Mouse (Mus musculus) forebrain, embryonic 15.5 days (tissue): ENCODE results near the gene Tbl1x. TPM values are rescaled to one million over a fixed set of nuclear protein-coding genes. Genes with fewer than 3 reads are reported as not detected.
A peak's percentile ranks its signal among the peaks of the same experiment; 100 is the strongest.
"Not testable (repeated sequence)": the region's sequence is repeated elsewhere in the genome, so short reads cannot be mapped to it uniquely, and the experiment has no call there.

ENCODE experiments used
- ATAC-seq: fragments of 200-750 bp; cut with Nextera tagmentation; replicated peaks from 2 replicates; pipeline ENCODE4 v1.8.0; 2017; ENCODE audit warnings: mild to moderate bottlenecking, moderate TSS enrichment, moderate library complexity
- H3K27ac ChIP-seq: fragments of 300-500 bp; sonication (generic); replicated peaks from 2 replicates; pipeline ENCODE4 v1.5.1; 2015; ENCODE audit warnings: mild to moderate bottlenecking, inconsistent platforms
- H3K27me3 ChIP-seq: fragments of 300-500 bp; sonication (generic); 2 replicates; pipeline ENCODE4 v1.6.1; 2015; ENCODE audit warnings: inconsistent platforms
- H3K36me3 ChIP-seq: fragments of 300-500 bp; sonication (generic); 2 replicates; pipeline ENCODE4 v1.6.1; 2015; ENCODE audit warnings: mild to moderate bottlenecking, inconsistent platforms
- H3K4me1 ChIP-seq: fragments of 300-500 bp; sonication (generic); 2 replicates; pipeline ENCODE4 v1.6.1; 2015; ENCODE audit warnings: inconsistent platforms
- H3K4me2 ChIP-seq: fragments of 300-500 bp; sonication (generic); replicated peaks from 2 replicates; pipeline ENCODE4 v1.6.1; 2015; ENCODE audit warnings: mild to moderate bottlenecking, inconsistent platforms
- H3K4me3 ChIP-seq: fragments of 300-500 bp; sonication (generic); 2 replicates; pipeline ENCODE4 v1.5.1; 2015; ENCODE audit warnings: mild to moderate bottlenecking, inconsistent platforms
- H3K9ac ChIP-seq: fragments of 300-500 bp; sonication (generic); replicated peaks from 2 replicates; pipeline ENCODE4 v1.6.1; 2015; ENCODE audit warnings: mild to moderate bottlenecking, inconsistent platforms
- H3K9me3 ChIP-seq: fragments of 300-500 bp; sonication (generic); 2 replicates; pipeline ENCODE4 v1.6.1; 2016; ENCODE audit warnings: inconsistent platforms
- WGBS: fragments of 180-500 bp; shearing (Covaris S2); methylation state at CpG from one replicate; pipeline ENCODE4 v1.1.7; 2015; ENCODE audit warnings: mixed read lengths; 5-methylcytosine and 5-hydroxymethylcytosine counted together
- polyA plus RNA-seq: library from polyadenylated mRNA; unstranded; fragments of >200 nt; fragmentation: Nextera tagmentation; extraction: Ambion mirVana; gene quantifications from 2 replicates; pipeline ENCODE4 v1.2.1, GENCODE M21; 2015

The Tbl1x gene
- polyA plus RNA-seq, 1 experiment from 2014 or later = 56.0 TPM

DNA sequence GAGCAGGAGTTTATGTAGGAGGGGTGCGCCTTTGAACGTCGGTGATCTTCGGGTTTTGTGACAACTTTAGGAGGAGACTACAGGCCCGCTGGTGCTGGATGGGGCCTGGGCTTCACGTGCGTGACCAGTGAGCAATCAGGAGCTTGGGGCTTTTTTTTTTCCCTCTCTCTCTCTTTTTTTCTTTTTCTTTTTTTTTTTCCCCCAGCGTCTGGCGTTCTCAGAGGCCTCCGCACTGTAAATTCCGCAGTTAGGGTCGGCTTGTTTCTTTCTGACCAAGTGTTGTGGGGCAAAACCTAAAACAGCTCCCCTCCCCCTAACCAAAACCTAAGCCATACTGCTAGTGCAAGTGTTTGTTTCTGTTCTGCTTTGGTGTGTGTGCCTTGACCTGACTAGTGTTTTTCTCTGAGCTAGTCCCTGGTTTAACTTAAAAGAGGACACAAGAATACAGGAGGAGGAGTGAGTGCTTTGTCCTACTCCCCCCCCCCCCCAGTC, 1.2 kb downstream of the Tbl1x start:
- Histone ChIP-seq H3K9me3 (no peaks in the 10 kb centered on the region), H3K4me1 (peaks cover 9% of the 10 kb centered on the region; the same call in 1 of the 2 replicates), H3K4me2 (peak overlapping the region; percentile 51), H3K4me3 (peak overlapping the region; percentile 69), H3K36me3 (no peaks in the 10 kb centered on the region), H3K27ac (peak overlapping the region; percentile 95), H3K27me3 (no peaks in the 10 kb centered on the region), H3K9ac (peak overlapping the region; percentile 64)
- 13% methylated on average over 12 of the region's 12 CpGs for WGBS
- no peak for ATAC-seq

DNA sequence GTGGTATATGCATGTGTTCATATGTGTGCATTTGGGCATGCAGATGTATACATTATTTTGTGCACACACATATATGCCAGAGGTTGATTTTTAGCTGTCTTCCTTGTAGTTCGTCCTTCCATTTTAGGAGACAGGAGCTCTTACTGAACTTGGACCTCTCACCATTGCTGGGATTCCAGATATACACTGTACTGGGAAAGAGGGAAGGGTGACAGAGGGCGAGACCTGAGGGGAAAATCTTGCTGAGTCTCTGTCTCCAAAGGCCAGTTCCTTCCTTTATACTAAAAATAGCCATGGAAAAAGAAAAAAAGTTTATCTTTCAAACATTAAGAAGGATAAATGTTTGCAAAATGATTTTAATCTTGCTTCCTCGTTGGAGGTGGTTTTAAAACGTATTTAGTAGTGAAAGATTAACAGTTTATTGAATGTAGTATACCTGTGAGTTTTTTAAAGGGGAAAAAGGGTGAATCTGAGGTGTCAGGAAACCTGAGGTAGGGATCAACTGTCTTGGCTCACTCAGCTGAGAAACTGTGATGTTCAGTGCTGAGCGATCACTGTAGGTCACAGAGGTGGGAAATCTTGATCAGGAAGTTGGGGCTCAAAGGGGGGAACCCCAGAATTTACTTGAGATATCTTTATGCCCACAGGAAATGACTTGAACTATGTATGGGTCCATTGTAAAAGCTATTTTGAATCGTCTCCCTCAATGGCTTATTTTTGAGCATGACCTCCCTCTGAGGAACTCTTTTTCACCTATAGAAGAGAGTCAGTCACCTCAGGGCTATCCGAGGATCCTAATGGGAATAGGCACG, 6.7 kb downstream of the Tbl1x start:
- Histone ChIP-seq H3K36me3 (no peaks in the 10 kb centered on the region), H3K4me2 (no peak overlapping the region), H3K27me3 (no peaks in the 10 kb centered on the region), H3K4me3 (no peak overlapping the region), H3K9me3 (no peaks in the 10 kb centered on the region), H3K27ac (no peak overlapping the region), H3K4me1 (peaks cover 1% of the 10 kb centered on the region; the same call in 1 of the 2 replicates), H3K9ac (no peak overlapping the region)
- no peak for ATAC-seq
- 50% methylated on average over 8 of the region's 8 CpGs for WGBS

- H3K4me3 ChIP-seq = no peak overlapping the region
- WGBS = 70% methylated on average over 1 of the region's 1 CpGs
- H3K9ac ChIP-seq = no peak overlapping the region
- no peak overlapping the region for H3K4me2 ChIP-seq
- no peaks in the 10 kb centered on the region for H3K9me3 ChIP-seq
- no peak for ATAC-seq
- no peaks in the 10 kb centered on the region for H3K36me3 ChIP-seq
- no peak overlapping the region for H3K27ac ChIP-seq
- peaks cover 7% of the 10 kb centered on the region; the same call in 1 of the 2 replicates for H3K4me1 ChIP-seq
- no peaks in the 10 kb centered on the region for H3K27me3 ChIP-seq
Observed at GRCm38 (mm10) chrX:77518929-77519328, 8.1 kb downstream of the Tbl1x start.

GRCm38 (mm10) chrX:77522842-77523375, 12.1 kb downstream of the Tbl1x start:
- Histone ChIP-seq H3K4me1 (peaks cover 7% of the 10 kb centered on the region; the same call in 1 of the 2 replicates), H3K9me3 (no peaks in the 10 kb centered on the region), H3K4me2 (no peak overlapping the region), H3K9ac (no peak overlapping the region), H3K27me3 (no peaks in the 10 kb centered on the region), H3K27ac (no peak overlapping the region), H3K36me3 (no peaks in the 10 kb centered on the region), H3K4me3 (no peak overlapping the region)
- WGBS = 48% methylated on average over 3 of the region's 3 CpGs
- no peak for ATAC-seq

DNA sequence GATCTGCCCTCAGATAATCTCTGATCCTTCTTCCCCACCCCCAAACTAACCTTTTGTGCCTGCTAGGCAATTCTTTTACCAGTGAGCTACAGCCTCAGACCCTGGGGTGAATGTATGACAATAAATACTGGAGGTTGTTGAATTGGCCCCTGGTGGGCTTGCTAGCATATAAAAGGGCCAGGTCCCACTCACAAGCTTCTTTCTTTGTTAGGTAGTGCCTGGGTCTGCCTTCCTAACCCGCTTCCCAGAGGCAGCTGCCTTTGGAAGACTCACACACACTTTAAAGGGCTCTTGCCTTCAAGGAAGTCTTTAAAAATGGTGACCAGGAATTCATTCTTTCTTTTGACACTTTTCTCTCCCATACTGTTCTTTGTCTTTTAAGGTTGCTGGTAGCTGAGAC, 14.4 kb downstream of the Tbl1x start:
- no peak for ATAC-seq

GRCm38 (mm10) chrX:77528401-77528800, 17.6 kb downstream of the Tbl1x start:
- Histone ChIP-seq H3K4me2 (no peak overlapping the region), H3K4me1 (0 out of 2 replicates have a peak, but pooled peaks cover 4% of the 10 kb centered on the region), H3K9me3 (no peaks in the 10 kb centered on the region), H3K9ac (no peak overlapping the region), H3K36me3 (no peaks in the 10 kb centered on the region), H3K27me3 (no peaks in the 10 kb centered on the region), H3K4me3 (no peak overlapping the region), H3K27ac (no peak overlapping the region)
- 84% methylated on average over 1 of the region's 1 CpGs for WGBS
- no peak for ATAC-seq

More for the DNA sequence above, 14.4 kb downstream of the Tbl1x start:
- H3K27ac ChIP-seq = no peak overlapping the region
- no peaks in the 10 kb centered on the region for H3K27me3 ChIP-seq
- peaks cover 7% of the 10 kb centered on the region; the same call in 1 of the 2 replicates for H3K4me1 ChIP-seq
- H3K9me3 ChIP-seq = no peaks in the 10 kb centered on the region
- no peak overlapping the region for H3K4me2 ChIP-seq
- no peak overlapping the region for H3K9ac ChIP-seq
- H3K36me3 ChIP-seq = no peaks in the 10 kb centered on the region
- 27% methylated on average over 1 of the region's 1 CpGs for WGBS
- no peak overlapping the region for H3K4me3 ChIP-seq

DNA sequence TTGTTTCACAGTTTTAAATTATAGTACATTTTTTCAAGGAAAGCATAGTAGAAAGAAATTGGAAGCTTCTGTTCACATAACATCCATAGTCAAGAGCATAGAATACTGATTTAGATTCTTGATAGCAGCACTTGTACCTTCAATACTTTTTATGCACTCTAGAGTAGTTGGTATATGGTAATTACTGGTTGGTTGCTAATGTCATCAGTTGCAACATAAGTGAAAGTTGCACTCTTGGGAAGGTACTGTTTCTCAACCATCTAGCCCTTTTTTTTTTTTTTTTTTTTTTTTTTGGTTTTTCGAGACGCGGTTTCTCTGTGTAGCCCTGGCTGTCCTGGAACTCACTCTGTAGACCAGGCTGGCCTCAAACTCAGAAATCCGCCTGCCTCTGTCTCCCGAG, 20.2 kb downstream of the Tbl1x start:
- H3K27me3 ChIP-seq = no peaks in the 10 kb centered on the region
- no peak overlapping the region for H3K4me2 ChIP-seq
- no peak overlapping the region for H3K9ac ChIP-seq
- no peaks in the 10 kb centered on the region for H3K9me3 ChIP-seq
- H3K4me1 ChIP-seq = no peaks in the 10 kb centered on the region
- H3K4me3 ChIP-seq = no peak overlapping the region
- 82% methylated on average over 4 of the region's 5 CpGs for WGBS
- ATAC-seq = no peak
- no peaks in the 10 kb centered on the region for H3K36me3 ChIP-seq
- no peak overlapping the region for H3K27ac ChIP-seq

DNA sequence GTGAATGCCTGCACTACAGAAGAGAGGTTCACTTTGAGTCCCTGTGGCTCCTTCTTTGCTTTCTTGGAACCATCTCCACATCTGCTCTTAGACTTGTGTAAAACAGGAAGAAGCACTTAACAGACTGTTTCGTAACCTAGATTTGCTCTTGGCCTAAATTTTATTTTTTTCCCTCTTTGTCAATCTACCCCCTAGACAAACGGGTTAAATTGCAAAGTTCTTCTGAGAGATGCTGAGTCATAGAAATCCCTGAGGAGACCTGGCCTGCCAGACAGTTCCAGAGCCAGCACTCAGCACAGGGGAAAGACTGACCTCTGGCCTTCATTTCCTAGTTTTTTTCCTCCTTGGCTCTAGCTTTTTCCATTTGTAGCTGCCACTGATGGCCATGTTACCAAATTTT, 23.1 kb downstream of the Tbl1x start:
- Histone ChIP-seq H3K9me3 (no peaks in the 10 kb centered on the region), H3K4me1 (no peaks in the 10 kb centered on the region), H3K27ac (no peak overlapping the region), H3K9ac (no peak overlapping the region), H3K27me3 (no peaks in the 10 kb centered on the region), H3K36me3 (no peaks in the 10 kb centered on the region), H3K4me3 (no peak overlapping the region), H3K4me2 (no peak overlapping the region)
- WGBS = 69% methylated on average over 2 of the region's 2 CpGs
- no peak for ATAC-seq

GRCm38 (mm10) chrX:77539770-77540169, 29.0 kb downstream of the Tbl1x start:
- not testable (repeated sequence) for H3K4me2 ChIP-seq, H3K27me3 ChIP-seq, H3K4me3 ChIP-seq, H3K4me1 ChIP-seq, H3K9ac ChIP-seq, H3K9me3 ChIP-seq, H3K36me3 ChIP-seq, H3K27ac ChIP-seq, ATAC-seq
- WGBS = 87% methylated on average over 4 of the region's 4 CpGs

DNA sequence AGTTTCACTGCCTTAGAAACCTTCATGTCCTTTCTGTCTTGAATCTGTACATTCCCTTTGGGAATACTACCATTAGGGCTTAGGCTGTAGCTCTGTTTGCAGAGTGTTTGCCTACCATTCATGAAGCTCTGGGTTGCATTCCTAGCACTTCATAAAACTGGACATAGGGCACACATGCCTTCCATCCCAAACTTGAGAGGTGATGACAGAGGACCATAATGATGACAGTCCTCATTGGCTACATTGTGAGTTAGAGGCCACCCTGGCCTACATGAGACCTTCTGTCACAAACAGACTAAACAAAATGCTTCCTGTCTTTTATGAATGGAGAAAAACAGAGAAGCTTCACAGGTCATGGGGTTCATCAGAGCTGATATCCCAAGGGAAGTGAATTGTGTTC, 33.2 kb downstream of the Tbl1x start:
- ATAC-seq = no peak

GRCm38 (mm10) chrX:77544550-77544949, 33.7 kb downstream of the Tbl1x start:
- H3K9me3 ChIP-seq = no peaks in the 10 kb centered on the region
- no peak overlapping the region for H3K4me3 ChIP-seq
- no peak overlapping the region for H3K27ac ChIP-seq
- no peaks in the 10 kb centered on the region for H3K27me3 ChIP-seq
- 57% methylated on average over 4 of the region's 4 CpGs for WGBS
- no peak overlapping the region for H3K9ac ChIP-seq
- H3K4me1 ChIP-seq = no peaks in the 10 kb centered on the region
- ATAC-seq = no peak
- H3K36me3 ChIP-seq = no peaks in the 10 kb centered on the region
- H3K4me2 ChIP-seq = no peak overlapping the region

More for the DNA sequence above, 33.2 kb downstream of the Tbl1x start:
- Histone ChIP-seq H3K4me1 (no peaks in the 10 kb centered on the region), H3K36me3 (no peaks in the 10 kb centered on the region), H3K4me3 (no peak overlapping the region), H3K27ac (no peak overlapping the region), H3K9ac (no peak overlapping the region), H3K9me3 (no peaks in the 10 kb centered on the region), H3K4me2 (no peak overlapping the region), H3K27me3 (no peaks in the 10 kb centered on the region)

- no peaks in the 10 kb centered on the region for H3K4me1 ChIP-seq
- H3K4me2 ChIP-seq = no peak overlapping the region
- no peaks in the 10 kb centered on the region for H3K9me3 ChIP-seq
- no peaks in the 10 kb centered on the region for H3K27me3 ChIP-seq
- H3K36me3 ChIP-seq = no peaks in the 10 kb centered on the region
- no peak overlapping the region for H3K4me3 ChIP-seq
- H3K9ac ChIP-seq = no peak overlapping the region
- H3K27ac ChIP-seq = no peak overlapping the region
- no peak for ATAC-seq
Observed at GRCm38 (mm10) chrX:77545362-77546078, 34.7 kb downstream of the Tbl1x start.
